Mouse (Mus musculus) frontal cortex, adult (tissue): Measurements from ENCODE around the gene Naa38.
A peak's percentile ranks its signal among the peaks of the same experiment; 100 is the strongest.
"Not testable (repeated sequence)": the region's sequence is repeated elsewhere in the genome, so short reads cannot be mapped to it uniquely, and the experiment has no call there.

Source experiments
- ATAC-seq: cut with Nextera tagmentation; 2 replicates; pipeline ENCODE4 v1.9.2; 2017; ENCODE audit warnings: mild to moderate bottlenecking, moderate library complexity, mixed read lengths; ENCODE audit not compliant: low TSS enrichment

Naa38 gene

GRCm38 (mm10) chr11:69373223-69373965, 21.9 kb upstream of the Naa38 start:
- ATAC-seq, result no peak

GRCm38 (mm10) chr11:69375646-69376045, 19.6 kb upstream of the Naa38 start:
- ATAC-seq, result no peak

DNA sequence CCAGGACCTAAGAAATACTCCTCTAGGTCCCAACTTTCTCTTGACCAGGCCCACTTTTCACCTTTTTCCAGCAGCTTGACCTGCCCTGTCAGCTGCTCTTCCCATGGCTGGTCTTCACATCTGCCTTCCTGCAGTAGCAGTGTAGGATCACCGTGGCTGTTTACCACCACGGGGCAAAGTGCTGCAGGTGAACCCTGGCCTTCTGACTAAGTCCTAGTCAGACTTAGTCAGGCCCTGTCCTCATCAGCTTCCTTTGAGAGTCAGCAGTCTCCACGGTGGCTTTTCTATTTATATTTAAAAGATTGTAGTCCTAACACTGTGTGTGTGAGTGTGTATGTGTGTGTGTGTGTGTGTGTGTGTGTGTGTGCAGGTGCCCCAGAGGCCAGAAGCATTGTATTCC, 17.5 kb upstream of the Naa38 start:
- ATAC-seq, result no peak

DNA sequence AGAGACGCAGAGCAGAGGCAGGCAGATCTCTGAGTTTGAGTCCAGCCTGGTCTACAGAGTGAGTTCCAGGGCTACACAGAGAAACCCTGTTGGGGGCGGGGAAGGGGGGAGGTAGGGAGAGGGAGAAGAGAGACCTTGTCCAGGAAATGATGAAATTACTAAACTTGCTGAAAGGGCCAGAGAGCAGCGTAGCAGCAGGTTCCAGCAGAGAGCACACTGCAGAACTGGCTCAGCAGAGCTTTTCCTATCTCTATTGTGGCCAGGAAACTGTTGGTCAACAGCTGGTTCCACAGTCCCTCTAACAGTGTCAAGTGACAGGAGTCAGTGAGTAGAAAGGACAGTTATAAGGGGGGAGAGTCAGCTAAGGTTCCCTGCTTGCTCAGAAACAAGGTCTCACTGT, 15.7 kb upstream of the Naa38 start:
- ATAC-seq, result no peak

DNA sequence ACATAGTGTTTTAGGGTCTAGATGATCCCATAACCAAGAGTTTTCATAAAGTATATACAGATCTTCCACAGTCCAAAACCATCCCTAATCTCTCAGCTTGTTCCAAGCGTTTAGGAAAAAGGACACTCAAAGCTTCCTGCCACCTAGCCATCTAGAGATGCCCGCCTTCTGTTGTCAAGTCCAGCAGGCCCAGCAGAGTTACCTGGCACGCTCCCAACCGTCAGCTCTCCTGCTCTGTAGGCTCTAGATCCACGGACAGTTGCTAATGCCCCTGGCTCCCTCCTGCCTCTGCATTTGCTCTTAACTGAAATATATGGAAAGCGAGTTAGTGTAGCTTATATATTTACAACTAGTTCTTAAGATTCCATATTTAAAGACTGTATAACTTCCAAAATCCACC, 13.9 kb upstream of the Naa38 start:
- ATAC-seq, result no peak

DNA sequence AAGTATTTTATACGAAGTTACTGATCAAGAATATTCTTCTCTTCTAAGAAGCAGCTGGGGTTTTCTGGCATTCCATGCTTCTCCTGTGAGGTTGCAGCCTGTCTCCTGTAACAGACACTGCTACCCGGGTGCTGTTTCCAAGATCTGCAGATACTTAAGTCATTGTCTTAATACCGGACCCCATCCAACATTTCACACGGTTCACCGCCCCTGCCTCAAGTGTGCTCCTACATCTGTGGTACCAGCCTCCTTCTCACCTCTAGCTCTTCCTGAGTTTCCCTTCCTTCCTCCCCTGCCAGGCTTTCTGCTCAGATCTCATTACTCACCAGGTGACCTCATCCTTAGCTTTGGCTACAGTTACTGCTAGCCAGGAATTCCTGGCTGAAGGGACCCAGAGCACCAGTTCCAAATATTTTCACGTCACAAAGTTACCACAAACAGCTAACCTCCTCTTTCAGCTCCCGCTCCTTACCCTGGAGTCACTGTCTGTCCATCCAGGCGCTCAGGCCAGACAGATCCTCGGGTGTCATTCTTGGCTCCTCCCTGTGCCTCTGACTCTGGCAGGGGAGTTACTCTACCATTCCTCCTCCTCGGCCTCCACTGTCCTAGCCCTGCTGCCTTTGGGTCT, 12.7 kb upstream of the Naa38 start:
- ATAC-seq, result no peak

DNA sequence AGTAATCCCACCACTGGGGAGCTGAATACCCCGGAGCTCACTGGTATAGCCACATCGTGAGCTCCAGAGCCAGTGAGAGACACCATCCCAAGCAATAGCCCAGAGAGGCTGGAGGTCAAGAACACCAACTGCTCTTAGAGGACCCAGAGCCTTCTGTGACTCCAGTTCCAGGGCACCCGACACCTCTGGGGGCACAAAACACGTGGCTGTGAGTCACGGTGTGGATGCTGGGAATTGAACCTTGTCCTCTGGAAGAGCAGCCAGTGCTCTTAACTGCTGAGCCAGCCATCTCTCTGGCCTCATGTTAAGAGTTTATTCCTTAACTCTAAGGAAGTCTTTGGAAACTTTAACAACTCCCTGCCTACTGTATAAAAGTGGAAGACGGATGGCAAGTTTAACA, 10.3 kb upstream of the Naa38 start:
- no peak for ATAC-seq

- ATAC-seq, result no peak
Measured at GRCm38 (mm10) chr11:69386758-69387157, 8.5 kb upstream of the Naa38 start.

GRCm38 (mm10) chr11:69388680-69389079, 6.6 kb upstream of the Naa38 start:
- no peak for ATAC-seq

GRCm38 (mm10) chr11:69389531-69390399, 5.5 kb upstream of the Naa38 start:
- ATAC-seq, result no peak

GRCm38 (mm10) chr11:69390400-69391034, 4.8 kb upstream of the Naa38 start:
- no peak for ATAC-seq

DNA sequence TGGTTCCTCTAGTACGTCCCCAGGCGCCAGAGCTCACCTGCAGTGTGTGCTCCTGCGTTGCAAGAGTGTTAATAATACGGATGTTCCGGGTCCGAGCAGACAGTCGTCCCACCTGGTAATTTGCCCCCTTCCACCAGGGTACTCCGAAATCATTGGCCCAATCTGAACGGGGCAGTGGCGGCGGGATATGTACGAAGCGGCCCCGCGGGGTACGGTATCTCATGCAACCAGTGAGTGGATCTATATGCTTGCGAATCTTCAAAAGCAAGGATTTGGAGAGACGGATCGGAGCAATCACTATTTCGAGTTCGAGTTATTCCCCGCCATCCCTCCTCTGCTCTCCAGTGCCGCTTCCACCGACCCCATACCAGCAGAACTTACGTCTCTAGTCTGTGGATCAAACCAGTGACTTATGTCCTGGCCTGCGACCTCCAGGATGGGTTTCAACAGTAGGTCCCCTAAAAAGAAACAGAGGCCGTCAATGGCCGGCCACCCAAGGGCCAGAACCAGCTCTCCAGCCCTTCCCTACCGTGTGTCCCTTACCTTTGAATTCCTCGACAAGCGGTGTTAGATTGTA, 608 bp upstream of the Naa38 start:
- not testable (repeated sequence) for ATAC-seq

GRCm38 (mm10) chr11:69395634-69396373, 517 bp downstream of the Naa38 start:
- ATAC-seq, result peak; percentile 83

GRCm38 (mm10) chr11:69396772-69397171, 1.5 kb downstream of the Naa38 start:
- no peak for ATAC-seq

DNA sequence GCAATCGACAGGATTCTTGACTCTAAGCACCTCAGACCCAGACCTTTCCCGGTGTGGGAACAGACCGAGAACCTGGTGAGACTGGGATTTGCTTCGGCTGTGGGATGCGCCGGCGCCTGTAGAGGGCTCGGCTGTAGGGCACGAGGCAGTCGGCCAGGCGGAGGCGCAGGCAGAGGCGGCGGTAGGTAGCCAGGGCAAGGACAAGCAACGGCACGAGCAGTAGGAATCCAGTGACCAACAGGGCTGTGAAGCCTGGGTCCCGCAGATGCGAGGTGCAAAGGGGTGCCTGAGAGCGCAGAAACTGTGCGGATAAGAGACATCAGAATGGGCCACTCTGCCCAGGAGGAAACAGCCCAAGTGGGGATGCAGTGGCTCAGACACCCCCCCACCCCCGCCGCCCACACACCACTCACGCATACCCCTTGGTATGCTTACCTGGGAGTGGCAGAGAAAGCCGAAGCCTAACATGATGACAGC, 2.3 kb downstream of the Naa38 start:
- no peak for ATAC-seq

DNA sequence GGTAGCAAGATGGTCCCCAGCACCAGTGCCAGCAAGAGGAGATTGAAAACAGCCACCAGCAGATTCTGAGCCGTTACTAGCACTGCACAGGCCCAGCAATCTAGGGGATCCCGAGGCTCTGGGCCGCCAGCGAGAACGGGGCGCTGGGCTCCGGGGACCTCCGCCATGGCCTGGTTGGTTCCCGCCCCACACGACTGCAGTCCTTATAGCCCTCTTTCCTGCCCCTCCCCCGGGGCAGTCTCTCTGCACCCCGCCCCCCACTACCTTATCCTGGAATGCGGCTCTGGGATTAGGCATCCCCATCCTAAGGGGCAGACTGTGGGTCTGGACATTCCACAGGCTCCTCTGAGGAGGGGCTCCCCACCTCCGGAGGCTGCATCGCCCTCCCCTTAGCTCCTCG, 2.8 kb downstream of the Naa38 start, which contains the start of gene Tmem88:
Gene Tmem88 (minus strand): TSS at position 176 of the 400 bp plus-strand sequence.
- no peak for ATAC-seq

- ATAC-seq, result no peak
Measured at GRCm38 (mm10) chr11:69398486-69399200, 3.4 kb downstream of the Naa38 start.

- ATAC-seq, result no peak
Measured at GRCm38 (mm10) chr11:69399201-69400082, 4.2 kb downstream of the Naa38 start.
